Mouse (Mus musculus) embryonic facial prominence, embryonic 15.5 days (tissue): ENCODE data around the gene Heg1. TPM values are rescaled to one million over a fixed set of nuclear protein-coding genes. Genes with fewer than 3 reads are reported as not detected.

Source experiments
- ATAC-seq: fragments of 200-750 bp; cut with Nextera tagmentation; 2 replicates; pipeline ENCODE4 v1.8.0; 2017; ENCODE audit warnings: low read depth, moderate TSS enrichment; ENCODE audit not compliant: insufficient number of reproducible peaks, low FRiP score, low TSS enrichment
- H3K27ac ChIP-seq: fragments of 300-500 bp; sonication (generic); replicated peaks from 2 replicates; pipeline ENCODE4 v1.5.1; 2015; ENCODE audit warnings: mild to moderate bottlenecking, inconsistent platforms
- H3K27me3 ChIP-seq: fragments of 300-500 bp; sonication (generic); 2 replicates; pipeline ENCODE4 v1.6.1; 2015; ENCODE audit warnings: inconsistent platforms
- H3K36me3 ChIP-seq: fragments of 300-500 bp; sonication (generic); 2 replicates; pipeline ENCODE4 v1.6.1; 2015; ENCODE audit warnings: mild to moderate bottlenecking, inconsistent platforms
- H3K4me1 ChIP-seq: fragments of 300-500 bp; sonication (generic); 2 replicates; pipeline ENCODE4 v1.6.1; 2015; ENCODE audit warnings: inconsistent platforms
- H3K4me2 ChIP-seq: fragments of 300-500 bp; sonication (generic); replicated peaks from 2 replicates; pipeline ENCODE4 v1.6.1; 2015; ENCODE audit warnings: mild to moderate bottlenecking, inconsistent platforms
- H3K4me3 ChIP-seq: fragments of 300-500 bp; sonication (generic); replicated peaks from 2 replicates; pipeline ENCODE4 v1.5.1; 2015; ENCODE audit warnings: mild to moderate bottlenecking, inconsistent platforms
- H3K9ac ChIP-seq: fragments of 300-500 bp; sonication (generic); 2 replicates; pipeline ENCODE4 v1.6.1; 2015; ENCODE audit warnings: inconsistent platforms
- H3K9me3 ChIP-seq: fragments of 300-500 bp; sonication (generic); replicated peaks from 2 replicates; pipeline ENCODE4 v1.6.1; 2016; ENCODE audit warnings: inconsistent platforms
- WGBS: fragments of 180-500 bp; shearing (Covaris S2); methylation state at CpG from one replicate; pipeline ENCODE4 v1.1.7; 2015; 5-methylcytosine and 5-hydroxymethylcytosine counted together
- polyA plus RNA-seq: library from polyadenylated mRNA; unstranded; fragments of >200 nt; fragmentation: Nextera tagmentation; extraction: Ambion mirVana; gene quantifications from 2 replicates; pipeline ENCODE4 v1.2.1, GENCODE M21; 2015

The Heg1 gene
- 19.5 and 20.4 TPM in 2 replicates for polyA plus RNA-seq

- Histone ChIP-seq H3K4me1 (peaks cover 44% of the 10 kb centered on the region), H3K9me3 (no peaks in the 10 kb centered on the region), H3K27me3 (no peaks in the 10 kb centered on the region), H3K9ac (peak within 1 kb of the TSS; percentile 87), H3K27ac (peak within 1 kb of the TSS; percentile 87), H3K4me3 (peak within 1 kb of the TSS; percentile 81), H3K36me3 (no peaks in the 10 kb centered on the region), H3K4me2 (peak within 1 kb of the TSS; percentile 90)
- under 1% methylated on average over 53 of the region's 57 CpGs for WGBS
- peak; percentile 85 for ATAC-seq
These were observed at the start of gene Heg1 for GRCm38 (mm10) chr16:33684162-33684702. TSS of gene Heg1 (plus strand) at chr16:33684370.

- no peaks in the 10 kb centered on the region for H3K9me3 ChIP-seq
- 82% methylated on average over 12 of the region's 12 CpGs for WGBS
- H3K27me3 ChIP-seq: no peaks in the 10 kb centered on the region
- H3K27ac ChIP-seq: no peak overlapping the region
- H3K4me1 ChIP-seq: no peaks in the 10 kb centered on the region
- H3K4me2 ChIP-seq: no peak overlapping the region
- H3K36me3 ChIP-seq: no peaks in the 10 kb centered on the region
- no peak for ATAC-seq
- H3K9ac ChIP-seq: no peak overlapping the region
- H3K4me3 ChIP-seq: no peak overlapping the region
These were observed 48.2 kb upstream of the Heg1 start for GRCm38 (mm10) chr16:33635836-33636595.

GRCm38 (mm10) chr16:33641779-33642178 is 42.4 kb upstream of the Heg1 start:
- H3K27me3 ChIP-seq: no peaks in the 10 kb centered on the region
- H3K4me2 ChIP-seq: no peak overlapping the region
- H3K9ac ChIP-seq: no peak overlapping the region
- WGBS: 29% methylated on average over 3 of the region's 3 CpGs
- H3K4me3 ChIP-seq: no peak overlapping the region
- no peak for ATAC-seq
- H3K9me3 ChIP-seq: no peaks in the 10 kb centered on the region
- no peak overlapping the region for H3K27ac ChIP-seq
- H3K36me3 ChIP-seq: no peaks in the 10 kb centered on the region
- no peaks in the 10 kb centered on the region for H3K4me1 ChIP-seq

GRCm38 (mm10) chr16:33653116-33653515 is 31.1 kb upstream of the Heg1 start:
- no peaks in the 10 kb centered on the region for H3K36me3 ChIP-seq
- H3K4me2 ChIP-seq: no peak overlapping the region
- 89% methylated on average over 6 of the region's 6 CpGs for WGBS
- H3K4me3 ChIP-seq: no peak overlapping the region
- no peak for ATAC-seq
- peaks cover 9% of the 10 kb centered on the region; the same call in 1 of the 2 replicates for H3K9me3 ChIP-seq
- H3K27me3 ChIP-seq: no peaks in the 10 kb centered on the region
- H3K9ac ChIP-seq: no peak overlapping the region
- no peak overlapping the region for H3K27ac ChIP-seq
- no peaks in the 10 kb centered on the region for H3K4me1 ChIP-seq

GRCm38 (mm10) chr16:33655443-33655842 is 28.7 kb upstream of the Heg1 start:
- Histone ChIP-seq H3K4me2 (no peak overlapping the region), H3K9me3 (no peaks in the 10 kb centered on the region), H3K4me1 (no peaks in the 10 kb centered on the region), H3K4me3 (no peak overlapping the region), H3K27me3 (no peaks in the 10 kb centered on the region), H3K27ac (no peak overlapping the region), H3K9ac (no peak overlapping the region), H3K36me3 (no peaks in the 10 kb centered on the region)
- WGBS: 84% methylated on average over 3 of the region's 3 CpGs
- ATAC-seq: no peak

GRCm38 (mm10) chr16:33657191-33657590 is 27.0 kb upstream of the Heg1 start:
- Histone ChIP-seq H3K36me3 (no peaks in the 10 kb centered on the region), H3K4me3 (no peak overlapping the region), H3K9me3 (no peaks in the 10 kb centered on the region), H3K9ac (no peak overlapping the region), H3K27ac (no peak overlapping the region), H3K4me1 (no peaks in the 10 kb centered on the region), H3K27me3 (no peaks in the 10 kb centered on the region), H3K4me2 (no peak overlapping the region)
- 80% methylated on average over 3 of the region's 3 CpGs for WGBS
- no peak for ATAC-seq

- Histone ChIP-seq H3K27ac (no peak overlapping the region), H3K4me2 (no peak overlapping the region), H3K4me1 (no peaks in the 10 kb centered on the region), H3K27me3 (no peaks in the 10 kb centered on the region), H3K9me3 (no peaks in the 10 kb centered on the region), H3K9ac (no peak overlapping the region), H3K4me3 (no peak overlapping the region), H3K36me3 (no peaks in the 10 kb centered on the region)
- no peak for ATAC-seq
- 99% methylated on average over 3 of the region's 3 CpGs for whole genome bisulfite sequencing
These were observed 26.0 kb upstream of the Heg1 start for GRCm38 (mm10) chr16:33658121-33658520.

- Histone ChIP-seq H3K9me3 (no peaks in the 10 kb centered on the region), H3K4me1 (no peaks in the 10 kb centered on the region), H3K4me3 (no peak overlapping the region), H3K27ac (no peak overlapping the region), H3K36me3 (no peaks in the 10 kb centered on the region), H3K27me3 (no peaks in the 10 kb centered on the region), H3K9ac (no peak overlapping the region), H3K4me2 (no peak overlapping the region)
- 89% methylated on average over 5 of the region's 5 CpGs for WGBS
- no peak for ATAC-seq
These were observed 24.6 kb upstream of the Heg1 start for GRCm38 (mm10) chr16:33659521-33659920.

- whole genome bisulfite sequencing: 55% methylated on average over 5 of the region's 5 CpGs
These were observed 24.0 kb upstream of the Heg1 start for GRCm38 (mm10) chr16:33660125-33660524.

GRCm38 (mm10) chr16:33662841-33663240 is 21.3 kb upstream of the Heg1 start:
- WGBS: 94% methylated on average over 10 of the region's 10 CpGs
- no peak overlapping the region for H3K9ac ChIP-seq
- no peaks in the 10 kb centered on the region for H3K4me1 ChIP-seq
- no peak for ATAC-seq
- no peak overlapping the region for H3K27ac ChIP-seq
- H3K4me3 ChIP-seq: no peak overlapping the region
- no peaks in the 10 kb centered on the region for H3K9me3 ChIP-seq
- H3K4me2 ChIP-seq: no peak overlapping the region
- no peaks in the 10 kb centered on the region for H3K27me3 ChIP-seq
- no peaks in the 10 kb centered on the region for H3K36me3 ChIP-seq

More at GRCm38 (mm10) chr16:33660125-33660524, 24.0 kb upstream of the Heg1 start:
- Histone ChIP-seq H3K4me3 (no peak overlapping the region), H3K9ac (no peak overlapping the region), H3K4me1 (no peaks in the 10 kb centered on the region), H3K9me3 (no peaks in the 10 kb centered on the region), H3K36me3 (no peaks in the 10 kb centered on the region), H3K27ac (no peak overlapping the region), H3K27me3 (no peaks in the 10 kb centered on the region), H3K4me2 (no peak overlapping the region)
- ATAC-seq: no peak

- Histone ChIP-seq H3K9me3 (no peaks in the 10 kb centered on the region), H3K4me3 (no peak overlapping the region), H3K27me3 (no peaks in the 10 kb centered on the region), H3K36me3 (no peaks in the 10 kb centered on the region), H3K27ac (no peak overlapping the region), H3K4me1 (peaks cover 3% of the 10 kb centered on the region; the same call in 1 of the 2 replicates), H3K9ac (no peak overlapping the region), H3K4me2 (no peak overlapping the region)
- ATAC-seq: no peak
- 59% methylated on average over 6 of the region's 6 CpGs for WGBS
These were observed 17.9 kb upstream of the Heg1 start for GRCm38 (mm10) chr16:33666226-33666625.
